Mouse (Mus musculus) kidney, embryonic 16.5 days (tissue): ENCODE measurements at regions not wholly inside any gene's neighbourhood (a gene's known extent, or its start where the extent isn't known, plus 50 kb on each side); places are given as distances from the start of the nearest gene placed in this dataset.

Experiments used
- ATAC-seq: fragments of 200-750 bp; cut with Nextera tagmentation; 2 replicates; pipeline ENCODE4 v1.8.0; 2017; ENCODE audit warnings: moderate TSS enrichment; ENCODE audit not compliant: low FRiP score, low TSS enrichment
- H3K27ac ChIP-seq: fragments of 300-500 bp; sonication (generic); 2 replicates; pipeline ENCODE4 v1.5.1; 2014; ENCODE audit warnings: low read length
- H3K27me3 ChIP-seq: fragments of 300-500 bp; sonication (generic); 2 replicates; pipeline ENCODE4 v1.6.1; 2014; ENCODE audit warnings: low read length, control low read depth, mixed read lengths; ENCODE audit not compliant: insufficient read depth
- H3K36me3 ChIP-seq: fragments of 300-500 bp; sonication (generic); 2 replicates; pipeline ENCODE4 v1.6.1; 2014; ENCODE audit warnings: low read length, control low read depth, mixed read lengths; ENCODE audit not compliant: insufficient read depth
- H3K4me1 ChIP-seq: fragments of 300-500 bp; sonication (generic); 2 replicates; pipeline ENCODE4 v1.6.1; 2014; ENCODE audit warnings: low read length, control low read depth, mixed read lengths; ENCODE audit not compliant: insufficient read depth
- H3K4me2 ChIP-seq: fragments of 300-500 bp; sonication (generic); replicated peaks from 2 replicates; pipeline ENCODE4 v1.6.1; 2014; ENCODE audit warnings: low read depth, low read length
- H3K4me3 ChIP-seq: fragments of 300-500 bp; sonication (generic); 2 replicates; pipeline ENCODE4 v1.5.1; 2014; ENCODE audit warnings: mild to moderate bottlenecking, low read length
- H3K9ac ChIP-seq: fragments of 300-500 bp; sonication (generic); replicated peaks from 2 replicates; pipeline ENCODE4 v1.6.1; 2014; ENCODE audit warnings: low read length
- H3K9me3 ChIP-seq: fragments of 300-500 bp; sonication (generic); 2 replicates; pipeline ENCODE4 v1.6.1; 2016; ENCODE audit warnings: low read length, control low read depth
- WGBS: fragments of 180-500 bp; shearing (Covaris S2); extraction: QIAGEN DNeasy Blood & Tissue Kit; methylation state at CpG from one replicate; pipeline ENCODE4 v1.1.7; 2014; 5-methylcytosine and 5-hydroxymethylcytosine counted together

DNA sequence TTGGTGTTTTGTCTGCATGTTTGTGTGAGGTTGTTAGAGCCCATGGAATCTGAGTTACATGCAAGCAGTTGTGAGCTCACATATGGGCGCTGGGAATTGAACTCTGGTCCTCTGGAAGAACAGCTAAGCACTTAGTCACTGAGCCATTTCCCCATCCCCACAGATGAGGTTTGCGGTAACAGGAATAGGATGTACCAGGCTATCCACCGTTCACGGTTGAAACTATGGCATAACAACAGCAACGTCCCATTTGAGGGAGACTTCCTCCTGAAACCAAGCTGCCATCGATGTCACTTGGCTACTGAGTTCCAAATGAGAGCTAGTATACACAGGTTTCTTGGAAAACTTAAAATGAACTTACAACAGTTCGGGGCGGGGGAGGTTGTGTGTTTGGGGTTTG, 1095.9 kb upstream of the 2610301B20Rik start:
- no peaks in the 10 kb centered on the region for H3K9me3 ChIP-seq
- H3K9ac ChIP-seq = no peak overlapping the region
- H3K27ac ChIP-seq = no peak overlapping the region
- ATAC-seq = no peak
- H3K36me3 ChIP-seq = no peaks in the 10 kb centered on the region
- no peaks in the 10 kb centered on the region for H3K27me3 ChIP-seq
- WGBS = 90% methylated on average over 8 of the region's 8 CpGs
- no peak overlapping the region for H3K4me3 ChIP-seq
- H3K4me2 ChIP-seq = no peak overlapping the region
- no peaks in the 10 kb centered on the region for H3K4me1 ChIP-seq

- WGBS = 64% methylated on average over 3 of the region's 3 CpGs
- H3K27me3 ChIP-seq = no peaks in the 10 kb centered on the region
- H3K9ac ChIP-seq = no peak overlapping the region
- H3K36me3 ChIP-seq = no peaks in the 10 kb centered on the region
- no peaks in the 10 kb centered on the region for H3K9me3 ChIP-seq
- no peak overlapping the region for H3K4me2 ChIP-seq
- H3K4me1 ChIP-seq = no peaks in the 10 kb centered on the region
- ATAC-seq = peak; percentile 39; the same call in 1 of the 2 replicates
- no peak overlapping the region for H3K4me3 ChIP-seq
- no peak overlapping the region for H3K27ac ChIP-seq
Observed at GRCm38 (mm10) chr4:9779594-9779993, 1094.7 kb upstream of the 2610301B20Rik start.

GRCm38 (mm10) chr4:9780179-9780578, 1094.1 kb upstream of the 2610301B20Rik start:
- Histone ChIP-seq H3K4me3 (no peak overlapping the region), H3K36me3 (no peaks in the 10 kb centered on the region), H3K27me3 (no peaks in the 10 kb centered on the region), H3K4me1 (no peaks in the 10 kb centered on the region), H3K4me2 (no peak overlapping the region), H3K9ac (no peak overlapping the region), H3K27ac (no peak overlapping the region), H3K9me3 (no peaks in the 10 kb centered on the region)
- WGBS = 37% methylated on average over 9 of the region's 9 CpGs
- peak; percentile 51 for ATAC-seq

DNA sequence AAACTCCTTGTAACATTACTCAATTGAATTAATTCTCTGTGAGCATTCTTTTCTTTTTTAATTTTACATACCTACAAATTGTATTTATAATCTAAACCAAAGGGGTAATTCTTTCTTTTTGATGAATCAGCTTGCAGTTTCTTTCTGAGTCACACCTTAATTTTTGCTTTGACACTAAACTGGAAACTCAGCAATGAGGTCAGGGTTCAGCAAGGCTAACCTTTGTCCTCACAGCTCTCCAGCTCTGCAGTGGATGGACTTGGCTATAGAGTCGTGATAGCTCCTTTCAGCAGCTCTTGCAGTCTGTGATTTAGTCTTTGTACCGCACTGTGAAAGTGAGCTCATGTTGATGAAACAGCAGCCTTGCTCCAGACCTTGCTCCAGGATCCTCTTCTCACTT, 1093.0 kb upstream of the 2610301B20Rik start:
- H3K27me3 ChIP-seq = no peaks in the 10 kb centered on the region
- ATAC-seq = no peak
- no peak overlapping the region for H3K9ac ChIP-seq
- no peaks in the 10 kb centered on the region for H3K9me3 ChIP-seq
- 77% methylated on average over 2 of the region's 2 CpGs for WGBS
- no peak overlapping the region for H3K27ac ChIP-seq
- H3K4me3 ChIP-seq = no peak overlapping the region
- H3K4me1 ChIP-seq = no peaks in the 10 kb centered on the region
- no peaks in the 10 kb centered on the region for H3K36me3 ChIP-seq
- no peak overlapping the region for H3K4me2 ChIP-seq

GRCm38 (mm10) chr4:9787795-9788365, 1086.4 kb upstream of the 2610301B20Rik start:
- Histone ChIP-seq H3K4me3 (no peak overlapping the region), H3K9me3 (no peaks in the 10 kb centered on the region), H3K27me3 (no peaks in the 10 kb centered on the region), H3K27ac (no peak overlapping the region), H3K9ac (no peak overlapping the region), H3K36me3 (no peaks in the 10 kb centered on the region), H3K4me2 (no peak overlapping the region), H3K4me1 (no peaks in the 10 kb centered on the region)
- 51% methylated on average over 5 of the region's 5 CpGs for WGBS
- no peak for ATAC-seq

DNA sequence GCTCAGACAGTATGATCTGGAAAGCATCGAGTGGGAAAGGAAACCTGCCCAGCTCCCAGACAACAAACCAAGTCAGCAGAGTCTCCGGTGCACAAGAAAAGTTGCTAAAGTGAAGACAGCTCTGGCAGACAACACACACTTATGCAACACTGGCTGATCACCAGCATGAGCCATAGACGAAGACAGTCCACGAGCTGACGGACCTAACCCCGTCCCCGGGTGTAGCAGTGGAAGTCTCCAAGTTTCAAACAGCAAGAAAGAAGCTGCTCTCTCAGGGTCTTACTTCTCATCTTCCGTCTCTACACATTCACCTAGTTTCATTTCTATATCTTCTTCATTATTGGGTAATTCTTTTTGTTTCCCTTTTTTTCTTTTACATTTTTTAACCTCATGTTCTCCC, 1083.8 kb upstream of the 2610301B20Rik start:
- no peak for ATAC-seq
- WGBS = 95% methylated on average over 8 of the region's 8 CpGs
- Histone ChIP-seq H3K27me3 (no peaks in the 10 kb centered on the region), H3K9ac (no peak overlapping the region), H3K4me2 (no peak overlapping the region), H3K36me3 (no peaks in the 10 kb centered on the region), H3K27ac (no peak overlapping the region), H3K4me3 (no peak overlapping the region), H3K4me1 (no peaks in the 10 kb centered on the region), H3K9me3 (no peaks in the 10 kb centered on the region)
